In genomic region chr6:128838342-128839265, GRCm38 (mm10) we compare ENCODE assay signal across 8 mouse cellular contexts. TPM values are rescaled to one million over a fixed set of nuclear protein-coding genes. Genes with fewer than 3 reads are reported as not detected.
A peak's percentile ranks its signal among the peaks of the same experiment; 100 is the strongest.
DNase-seq lines count a peak whose midpoint lies in the region; ATAC-seq and TF ChIP-seq lines count a peak whose summit lies in the region.

No protein-coding gene starts in this region.

- in situ Hi-C loops in ES-E14 (cut with MboI; ENCODE audit: low sequenced_read_pairs in 2 of 2, unreplicated experiment in 2 of 2), result loop anchor here in 1 of 2 experiments (5.0 kb wide), 1 partner anchor 36 kb away; no protein-coding TSS in a partner anchor

- whole genome bisulfite sequencing in forebrain, embryonic 14.5 days, result under 1% methylated on average over 49 of the region's 49 CpGs

- DNase-seq in ES-E14 (ENCODE audit: low read depth, low spot score), result peak; percentile 70
- peak; percentile 82 for DNase-seq in cerebellum, adult 11 months
- DNase-seq in forebrain, embryonic 14.5 days (ENCODE audit: low spot score), result peak; percentile 94
- peak; percentile 90 to 92 for DNase-seq in heart, postnatal 14 days
- DNase-seq in layer of hippocampus, adult 18-20 months (ENCODE audit: low spot score in 2 of 2), result peak; percentile 89 to 95
- DNase-seq in lung, adult 18-20 months, result peak; percentile 93
- DNase-seq in testis, postnatal 14 days (ENCODE audit: low spot score), result peak; percentile 79

- H3K27ac ChIP-seq in ES-E14 (ENCODE audit: insufficient read depth, low read depth, low read length, poor library complexity, severe bottlenecking), result peak overlapping the region; percentile 16; the same call in 1 of the 2 replicates
- peak overlapping the region; percentile 70 for H3K27ac ChIP-seq in forebrain, embryonic 14.5 days (ENCODE audit: low read depth, low read length)

- H3K4me2 ChIP-seq in forebrain, embryonic 14.5 days (ENCODE audit: low read length), result peak overlapping the region; percentile 52

- intact Hi-C loops in heart, postnatal 14 days (cut with DNase I), result loop anchor here (1.0 to 2.0 kb wide), 2 partner anchors 35 to 74 kb away; no protein-coding TSS in a partner anchor

- peak; percentile 60 for ATAC-seq in forebrain, embryonic 14.5 days
- peak; percentile 21 for ATAC-seq in neutrophil, adult 5-6 weeks (ENCODE audit: extremely low read depth, insufficient number of reproducible peaks, low FRiP score, poor library complexity, severe bottlenecking)

- peaks cover 0 to 3% of the 10 kb centered on the region in 2 experiments; a peak in 1 of 4 replicates for H3K4me1 ChIP-seq in ES-E14 (ENCODE audit: control insufficient read depth in 2 of 2, insufficient read depth in 2 of 2, low read length in 2 of 2, poor library complexity in 1 of 2)
- H3K4me1 ChIP-seq in forebrain, embryonic 14.5 days (ENCODE audit: control insufficient read depth, insufficient read depth, low read length), result no peaks in the 10 kb centered on the region

- H3K27me3 ChIP-seq in forebrain, embryonic 14.5 days (replicated peaks; ENCODE audit: control insufficient read depth, insufficient read depth, low read length), result no peaks in the 10 kb centered on the region

- H3K36me3 ChIP-seq in ES-E14 (ENCODE audit: control insufficient read depth, insufficient read depth, low read length, poor library complexity, severe bottlenecking), result no peaks in the 10 kb centered on the region
- no peaks in the 10 kb centered on the region for H3K36me3 ChIP-seq in forebrain, embryonic 14.5 days (ENCODE audit: control insufficient read depth, insufficient read depth, low read length)

- H3K9me3 ChIP-seq in ES-E14 (ENCODE audit: control insufficient read depth, insufficient read depth, low read depth, low read length), result no peaks in the 10 kb centered on the region
- H3K9me3 ChIP-seq in forebrain, embryonic 14.5 days (replicated peaks; ENCODE audit: control insufficient read depth, low read length), result no peaks in the 10 kb centered on the region

- H3K9ac ChIP-seq in ES-E14 (ENCODE audit: insufficient read depth, low read depth, low read length, poor library complexity, severe bottlenecking), result peak overlapping the region; percentile 76
- peak overlapping the region; percentile 70 for H3K9ac ChIP-seq in forebrain, embryonic 14.5 days (ENCODE audit: low read length)

- H3K4me3 ChIP-seq in ES-E14 (ENCODE audit: insufficient read depth in 1 of 2, low read depth in 1 of 2, low read length in 2 of 2, poor library complexity in 1 of 2, severe bottlenecking in 1 of 2), result peak overlapping the region; percentile 79 to 85
- peak overlapping the region; percentile 51 for H3K4me3 ChIP-seq in forebrain, embryonic 14.5 days (ENCODE audit: low read depth, low read length)

TF ChIP-seq in ES-E14, 5 proteins besides CTCF, POLR2A, EP300 and RAD21:
- peak; percentile 77 for TF ChIP-seq ZNF384 (IDR thresholded peaks at IDR 0.05; ENCODE audit: low read depth, low read length)
- TF ChIP-seq MAFK (IDR thresholded peaks at IDR 0.05; ENCODE audit: insufficient read depth, low read depth, low read length), result peak; percentile 81
- TF ChIP-seq CHD2 (IDR thresholded peaks at IDR 0.05; ENCODE audit: low read depth, low read length), result no peak
- TF ChIP-seq HCFC1 (IDR thresholded peaks at IDR 0.05; ENCODE audit: borderline replicate concordance, insufficient read depth, low read length), result no peak
- no peak for TF ChIP-seq ZC3H11A (IDR thresholded peaks at IDR 0.05; ENCODE audit: borderline replicate concordance, low read depth, low read length)

RNA-seq across cellular contexts. Expression of gene Klrb1b, which starts 12.5 kb away (rescaled TPM):
- total RNA-seq in ES-E14 (2012; rRNA removed), result not detected in 2 replicates
- polyA plus RNA-seq in forebrain, embryonic 14.5 days (2014; fragmentation: Nextera tagmentation; extraction: Ambion mirVana), result not detected in 2 replicates
- under 1 TPM in 1 of 2 experiments, not detected in 1; 0.17 TPM for total RNA-seq in heart, postnatal 14 days (2021)
- not detected for total RNA-seq in layer of hippocampus, adult 18-20 months (2021)
- total RNA-seq in neutrophil, adult 5-6 weeks (2017), result 0.37 and 1.5 TPM in 2 replicates

RNA-seq across cellular contexts. Expression of gene Gm44511, which starts 12.5 kb away (rescaled TPM):
- total RNA-seq in ES-E14 (2012; rRNA removed), result not detected in 2 replicates
- not detected in 2 replicates for polyA plus RNA-seq in forebrain, embryonic 14.5 days (2014; fragmentation: Nextera tagmentation; extraction: Ambion mirVana)
- not detected for total RNA-seq in heart, postnatal 14 days (2021)
- total RNA-seq in layer of hippocampus, adult 18-20 months (2021), result not detected
- 2.9 TPM in 1 of 2 replicates, not detected in the other for total RNA-seq in neutrophil, adult 5-6 weeks (2017)

RNA-seq across cellular contexts. Expression of gene Clec2i, which starts 48.8 kb away (rescaled TPM):
- total RNA-seq in ES-E14 (2012; rRNA removed), result 0.16 and 0.18 TPM in 2 replicates
- not detected in 2 replicates for polyA plus RNA-seq in forebrain, embryonic 14.5 days (2014; fragmentation: Nextera tagmentation; extraction: Ambion mirVana)
- total RNA-seq in heart, postnatal 14 days (2021), result under 1 TPM; 0.19 to 0.68 TPM
- total RNA-seq in layer of hippocampus, adult 18-20 months (2021), result not detected
- total RNA-seq in neutrophil, adult 5-6 weeks (2017), result 148 and 170 TPM in 2 replicates

RNA-seq across cellular contexts. Expression of gene Klrb1c, which starts 49.6 kb away (rescaled TPM):
- total RNA-seq in ES-E14 (2012; rRNA removed), result 0.13 TPM in 1 of 2 replicates, not detected in the other
- not detected in 2 replicates for polyA plus RNA-seq in forebrain, embryonic 14.5 days (2014; fragmentation: Nextera tagmentation; extraction: Ambion mirVana)
- total RNA-seq in heart, postnatal 14 days (2021), result under 1 TPM in 1 of 2 experiments, not detected in 1; 0.12 TPM
- total RNA-seq in layer of hippocampus, adult 18-20 months (2021), result not detected
- total RNA-seq in neutrophil, adult 5-6 weeks (2017), result 2.4 and 3.2 TPM in 2 replicates

RNA-seq across cellular contexts. Expression of gene BC035044, which starts 52.3 kb away (rescaled TPM):
- not detected in 2 replicates for total RNA-seq in ES-E14 (2012; rRNA removed)
- polyA plus RNA-seq in forebrain, embryonic 14.5 days (2014; fragmentation: Nextera tagmentation; extraction: Ambion mirVana), result 0.52 and 0.65 TPM in 2 replicates
- under 1 TPM; 0.45 to 0.93 TPM for total RNA-seq in heart, postnatal 14 days (2021)
- 1 to 10 TPM; 1.7 to 1.9 TPM for total RNA-seq in layer of hippocampus, adult 18-20 months (2021)
- 20.4 and 25.3 TPM in 2 replicates for total RNA-seq in neutrophil, adult 5-6 weeks (2017)

Comparison
In these comparisons a context has a peak if more than half of its experiments do, and no peak if none do; other contexts are left out.
1. Peak in every context shown above with its lines: DNase-seq, ATAC-seq, H3K4me3 ChIP-seq and H3K27ac ChIP-seq.
2. RNA of gene Clec2i, which starts 48.8 kb away (total RNA-seq): 148 to 170 TPM in neutrophil, adult 5-6 weeks; 0.19 to 0.68 TPM in heart, postnatal 14 days, 0.16 to 0.18 TPM in ES-E14 and not detected in layer of hippocampus, adult 18-20 months; every median in the first group is over 10 times any median in the second.